13 mouse cellular contexts compared by ENCODE assay signal in the genomic region with DNA sequence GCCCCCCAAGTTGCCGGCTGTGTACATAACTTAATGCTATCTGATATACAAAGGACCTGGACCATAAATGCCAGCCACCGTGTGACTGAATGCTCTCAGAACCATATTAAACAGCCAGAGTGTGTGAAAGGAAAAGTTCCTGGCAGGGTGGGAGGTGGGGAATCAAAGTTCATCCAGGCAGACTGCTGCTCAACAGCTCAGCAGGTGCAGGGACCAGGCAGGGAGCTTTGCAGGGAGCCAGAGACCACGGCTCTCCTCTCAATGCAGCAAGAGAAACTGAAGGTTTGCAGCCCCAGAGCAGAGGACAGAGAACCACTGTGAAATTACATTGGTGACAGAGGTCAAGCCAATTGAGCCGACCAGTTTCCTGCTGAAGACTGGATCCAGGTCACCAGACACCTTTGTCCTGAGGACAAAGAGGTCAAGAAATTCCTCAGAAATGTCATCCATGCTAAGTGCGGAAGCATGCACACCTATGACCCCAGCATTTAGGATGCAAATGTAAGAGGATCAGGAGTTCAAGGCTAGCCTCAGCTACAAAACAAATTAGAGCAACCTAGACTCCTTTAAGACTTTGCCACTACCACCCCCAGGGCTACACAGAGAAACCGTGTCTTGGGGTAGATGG. TPM values are rescaled to one million over a fixed set of nuclear protein-coding genes. Genes with fewer than 3 reads are reported as not detected.
DNase-seq lines count a peak whose midpoint lies in the region; ATAC-seq lines count a peak whose summit lies in the region.
"Had no signal": no experiment of that assay in that cellular context is flagged by ENCODE, and none has a peak within 500 bp of the region (broad histone marks: within the 10 kb centered on the region; RNA-seq: fewer than 3 reads in every experiment).

No protein-coding gene starts in this region.

- DNase-seq in hindbrain, embryonic 10.5 days (ENCODE audit: low spot score): no peak
- DNase-seq in ZHBTc4 (ENCODE audit: low read depth, low spot score): peak; percentile 53
- DNase-seq in spleen, adult 18-20 months: no peak
- DNase-seq: cerebellum, adult 9-10 months; lung, postnatal 10 days had no signal

- 0 out of 2 replicates have a peak, but pooled peaks cover 5% of the 10 kb centered on the region for H3K27me3 ChIP-seq in hindbrain, embryonic 10.5 days (ENCODE audit: insufficient read depth, poor library complexity, severe bottlenecking)
- no peaks in the 10 kb centered on the region for H3K27me3 ChIP-seq in hindbrain, embryonic 12.5 days
- no peaks in the 10 kb centered on the region for H3K27me3 ChIP-seq in intestine, embryonic 16.5 days (replicated peaks; ENCODE audit: control insufficient read depth, insufficient read depth, low read length)
- H3K27me3 ChIP-seq in midbrain, embryonic 12.5 days: no peaks in the 10 kb centered on the region
- H3K27me3 ChIP-seq: embryonic facial prominence, embryonic 13.5 days had no signal

- H3K9ac ChIP-seq in hindbrain, embryonic 12.5 days: no peak overlapping the region
- no peak overlapping the region for H3K9ac ChIP-seq in intestine, embryonic 16.5 days (ENCODE audit: low read depth, low read length)
- no peak overlapping the region for H3K9ac ChIP-seq in midbrain, embryonic 12.5 days (replicated peaks)
- H3K9ac ChIP-seq: embryonic facial prominence, embryonic 13.5 days had no signal

- no peaks in the 10 kb centered on the region for H3K36me3 ChIP-seq in hindbrain, embryonic 10.5 days
- no peaks in the 10 kb centered on the region for H3K36me3 ChIP-seq in hindbrain, embryonic 12.5 days
- no peaks in the 10 kb centered on the region for H3K36me3 ChIP-seq in intestine, embryonic 16.5 days (ENCODE audit: control insufficient read depth, insufficient read depth, low read length)
- H3K36me3 ChIP-seq in midbrain, embryonic 12.5 days: no peaks in the 10 kb centered on the region
- H3K36me3 ChIP-seq: embryonic facial prominence, embryonic 13.5 days had no signal

- ATAC-seq in hindbrain, embryonic 12.5 days (ENCODE audit: low FRiP score): no peak
- ATAC-seq in intestine, embryonic 16.5 days: peak; percentile 77
- ATAC-seq in midbrain, embryonic 12.5 days (ENCODE audit: low FRiP score, low read depth): no peak
- no peak for ATAC-seq in CD4-positive, CD25-positive, alpha-beta regulatory T cell, adult 4 months
- ATAC-seq in frontal cortex, adult (ENCODE audit: low TSS enrichment): no peak

- H3K27ac ChIP-seq in hindbrain, embryonic 10.5 days: peak overlapping the region; percentile 53
- H3K27ac ChIP-seq in hindbrain, embryonic 12.5 days: no peak overlapping the region
- no peak overlapping the region for H3K27ac ChIP-seq in intestine, embryonic 16.5 days (ENCODE audit: low read length)
- peak overlapping the region; percentile 30; the same call in 1 of the 2 replicates for H3K27ac ChIP-seq in midbrain, embryonic 12.5 days (replicated peaks)
- H3K27ac ChIP-seq: embryonic facial prominence, embryonic 13.5 days; layer of hippocampus, adult 2 months had no signal

- H3K4me1 ChIP-seq in hindbrain, embryonic 10.5 days (replicated peaks): peaks cover 17% of the 10 kb centered on the region
- H3K4me1 ChIP-seq in hindbrain, embryonic 12.5 days: peaks cover 9% of the 10 kb centered on the region; the same call in 1 of the 2 replicates
- no peaks in the 10 kb centered on the region; the same call in 1 of the 2 replicates for H3K4me1 ChIP-seq in intestine, embryonic 16.5 days (ENCODE audit: control insufficient read depth, insufficient read depth, low read length)
- peaks cover 9% of the 10 kb centered on the region for H3K4me1 ChIP-seq in midbrain, embryonic 12.5 days

- no peak overlapping the region for H3K4me3 ChIP-seq in hindbrain, embryonic 10.5 days
- no peak overlapping the region for H3K4me3 ChIP-seq in hindbrain, embryonic 12.5 days
- no peak overlapping the region for H3K4me3 ChIP-seq in intestine, embryonic 16.5 days (ENCODE audit: low read length)
- no peak overlapping the region for H3K4me3 ChIP-seq in midbrain, embryonic 12.5 days
- H3K4me3 ChIP-seq: embryonic facial prominence, embryonic 13.5 days; layer of hippocampus, adult 2 months had no signal

- WGBS in hindbrain, embryonic 10.5 days: 20% methylated on average over 6 of the region's 6 CpGs
- WGBS in hindbrain, embryonic 12.5 days: 24% methylated on average over 6 of the region's 6 CpGs
- WGBS in intestine, embryonic 16.5 days: 28% methylated on average over 6 of the region's 6 CpGs
- WGBS in midbrain, embryonic 12.5 days: 21% methylated on average over 6 of the region's 6 CpGs

- H3K4me2 ChIP-seq in hindbrain, embryonic 12.5 days (replicated peaks): no peak overlapping the region
- H3K4me2 ChIP-seq in intestine, embryonic 16.5 days (ENCODE audit: low read depth, low read length): no peak overlapping the region
- no peak overlapping the region for H3K4me2 ChIP-seq in midbrain, embryonic 12.5 days (replicated peaks)
- H3K4me2 ChIP-seq: embryonic facial prominence, embryonic 13.5 days; liver, embryonic 11.5 days had no signal

- no peaks in the 10 kb centered on the region for H3K9me3 ChIP-seq in hindbrain, embryonic 10.5 days
- H3K9me3 ChIP-seq in hindbrain, embryonic 12.5 days (replicated peaks): no peaks in the 10 kb centered on the region
- H3K9me3 ChIP-seq in intestine, embryonic 16.5 days (ENCODE audit: control insufficient read depth, low read length): no peaks in the 10 kb centered on the region
- no peaks in the 10 kb centered on the region for H3K9me3 ChIP-seq in midbrain, embryonic 12.5 days
- H3K9me3 ChIP-seq: embryonic facial prominence, embryonic 13.5 days had no signal

RNA-seq across cellular contexts. Expression of a gene that starts 32.2 kb away (rescaled TPM):
- polyA plus RNA-seq in hindbrain, embryonic 10.5 days (2016; fragmentation: Nextera tagmentation; extraction: Ambion mirVana): 60.8 and 68.0 TPM in 2 replicates
- polyA plus RNA-seq in hindbrain, embryonic 12.5 days (2016; fragmentation: Nextera tagmentation; extraction: Ambion mirVana): 36.2 and 39.0 TPM in 2 replicates
- 39.5 and 42.3 TPM in 2 replicates for polyA plus RNA-seq in intestine, embryonic 16.5 days (2015; fragmentation: Nextera tagmentation; extraction: Ambion mirVana)
- 42.2 and 43.7 TPM in 2 replicates for polyA plus RNA-seq in midbrain, embryonic 12.5 days (2016; fragmentation: Nextera tagmentation; extraction: Ambion mirVana)
- polyA plus RNA-seq in CD4-positive, CD25-positive, alpha-beta regulatory T cell, adult 4 months (2017; shearing (Covaris generic)): 10 to 100 TPM; 18.2 to 24.9 TPM

RNA-seq across cellular contexts. Expression of a gene that starts 32.4 kb away (rescaled TPM):
- polyA plus RNA-seq in hindbrain, embryonic 10.5 days (2016; fragmentation: Nextera tagmentation; extraction: Ambion mirVana): 261 and 297 TPM in 2 replicates
- polyA plus RNA-seq in hindbrain, embryonic 12.5 days (2016; fragmentation: Nextera tagmentation; extraction: Ambion mirVana): 230 and 273 TPM in 2 replicates
- 467 and 488 TPM in 2 replicates for polyA plus RNA-seq in intestine, embryonic 16.5 days (2015; fragmentation: Nextera tagmentation; extraction: Ambion mirVana)
- 257 and 265 TPM in 2 replicates for polyA plus RNA-seq in midbrain, embryonic 12.5 days (2016; fragmentation: Nextera tagmentation; extraction: Ambion mirVana)
- 100 to 1,000 TPM; 217 to 229 TPM for polyA plus RNA-seq in CD4-positive, CD25-positive, alpha-beta regulatory T cell, adult 4 months (2017; shearing (Covaris generic))

Comparison
In these comparisons a context has a peak if more than half of its experiments do, and no peak if none do; other contexts are left out.
1. H3K27ac ChIP-seq: peak in hindbrain, embryonic 10.5 days (single experiment) and midbrain, embryonic 12.5 days (single experiment); none in hindbrain, embryonic 12.5 days (single experiment) and intestine, embryonic 16.5 days (single experiment).